Mouse (Mus musculus): Measurements from ENCODE around the gene Nol10.

DNA sequence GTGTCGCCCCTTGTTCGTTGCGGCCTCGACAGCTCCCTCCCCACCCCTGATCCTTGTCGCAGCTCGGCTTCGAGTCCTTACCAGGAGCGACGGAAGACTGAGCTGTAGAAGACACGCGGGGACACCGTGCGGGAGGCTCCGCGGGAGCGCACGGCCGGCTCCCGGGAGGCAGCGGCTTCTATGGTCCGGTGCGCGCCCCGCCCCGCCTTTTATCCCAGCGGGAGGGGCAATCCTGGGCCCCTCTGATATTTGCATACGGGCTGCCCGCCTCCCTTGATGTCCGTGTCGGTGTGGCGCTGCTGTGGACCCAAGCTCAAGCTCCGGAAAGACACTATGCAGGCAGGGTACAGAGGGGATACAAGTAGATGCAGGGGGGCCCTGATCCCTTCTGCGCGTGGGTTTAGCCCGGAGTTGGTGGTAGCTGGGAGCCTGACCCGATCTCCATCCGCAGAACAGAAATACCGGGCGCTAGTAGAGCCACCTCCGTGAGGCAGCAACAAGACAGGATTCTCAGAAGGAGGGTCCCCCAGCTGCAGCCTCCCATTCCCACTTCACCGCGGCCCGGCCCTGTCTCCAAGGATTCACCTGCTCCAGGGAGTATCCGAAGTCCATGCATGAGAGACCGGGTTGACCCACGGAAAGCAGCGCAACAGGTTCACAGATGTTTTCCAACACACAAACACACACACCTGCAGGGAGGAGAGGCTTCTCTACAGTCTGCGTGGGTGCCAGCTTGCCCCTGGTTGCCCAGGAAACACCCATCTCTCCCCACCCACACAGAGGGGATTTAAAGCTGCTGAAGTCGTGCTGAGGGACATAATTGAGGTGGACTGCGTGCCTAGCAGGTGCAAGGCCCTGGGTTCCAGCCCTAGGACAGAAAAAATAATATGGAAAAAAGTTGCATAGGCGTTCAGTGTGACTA, 23.4 kb upstream of the Nol10 start:
- no peak for TF ChIP-seq POLR2A (IDR thresholded peaks at IDR 0.05; ENCODE audit: control insufficient read depth, extremely low read depth, insufficient read depth, low read length, poor library complexity)
- no peak for TF ChIP-seq CTCF (IDR thresholded peaks at IDR 0.05; ENCODE audit: borderline replicate concordance, control insufficient read depth, extremely low read depth, insufficient read depth, low read length, poor library complexity)
